Comparison of ENCODE assay signal across 35 mouse cellular contexts in genomic region chr11:49702014-49702413, GRCm38 (mm10). TPM values are rescaled to one million over a fixed set of nuclear protein-coding genes. Genes with fewer than 3 reads are reported as not detected.
"Had no signal": no experiment of that assay in that cellular context is flagged by ENCODE, and none has a peak within 500 bp of the region (broad histone marks: within the 10 kb centered on the region; RNA-seq: fewer than 3 reads in every experiment).

No protein-coding gene starts in this region.

- H3K9ac ChIP-seq: embryonic facial prominence, embryonic 12.5 days; embryonic facial prominence, embryonic 13.5 days; embryonic facial prominence, embryonic 15.5 days; forebrain, embryonic 12.5 days; forebrain, embryonic 13.5 days; forebrain, embryonic 15.5 days; forebrain, postnatal 0 days had no signal

- H3K27ac ChIP-seq: embryonic facial prominence, embryonic 10.5 days; embryonic facial prominence, embryonic 12.5 days; embryonic facial prominence, embryonic 13.5 days; embryonic facial prominence, embryonic 15.5 days; forebrain, embryonic 10.5 days; forebrain, embryonic 12.5 days; forebrain, embryonic 13.5 days; forebrain, embryonic 15.5 days; gastrocnemius, adult 2 months; heart, adult 2 months had no signal

- ATAC-seq: forebrain, embryonic 13.5 days; forebrain, embryonic 14.5 days; forebrain, embryonic 15.5 days; forebrain, embryonic 16.5 days; forebrain, postnatal 0 days had no signal

- H3K4me3 ChIP-seq: embryonic facial prominence, embryonic 10.5 days; embryonic facial prominence, embryonic 12.5 days; embryonic facial prominence, embryonic 13.5 days; embryonic facial prominence, embryonic 15.5 days; erythroblast, embryonic 14.5 days; forebrain, embryonic 10.5 days; forebrain, embryonic 12.5 days; forebrain, embryonic 13.5 days; forebrain, embryonic 15.5 days; gastrocnemius, adult 2 months; heart, adult 2 months had no signal

- H3K4me2 ChIP-seq: embryonic facial prominence, embryonic 12.5 days; embryonic facial prominence, embryonic 13.5 days; embryonic facial prominence, embryonic 15.5 days; forebrain, embryonic 12.5 days; forebrain, embryonic 13.5 days; forebrain, embryonic 15.5 days had no signal

- DNase-seq: cerebellum, adult 8-10 months; cerebellum, adult 9-10 months; cerebellum, adult 9-11 months; cerebellum, postnatal 10 days; cerebellum, postnatal 14 days; cerebellum, postnatal 25 days; cerebellum, postnatal 36 days; forebrain, postnatal 0 days; gastrocnemius, adult 2 months; gastrocnemius, postnatal 10 days; gastrocnemius, postnatal 14 days; gastrocnemius, postnatal 25 days; gastrocnemius, postnatal 36 days; heart, adult 11 months; heart, adult 18-20 months; heart, adult 2 months had no signal

- H3K9me3 ChIP-seq: embryonic facial prominence, embryonic 10.5 days; embryonic facial prominence, embryonic 12.5 days; embryonic facial prominence, embryonic 13.5 days; embryonic facial prominence, embryonic 15.5 days; forebrain, embryonic 10.5 days; forebrain, embryonic 12.5 days; forebrain, embryonic 13.5 days; forebrain, embryonic 15.5 days had no signal

- H3K4me1 ChIP-seq: embryonic facial prominence, embryonic 10.5 days; embryonic facial prominence, embryonic 12.5 days; embryonic facial prominence, embryonic 13.5 days; embryonic facial prominence, embryonic 15.5 days; forebrain, embryonic 10.5 days; forebrain, embryonic 12.5 days; forebrain, embryonic 13.5 days; forebrain, embryonic 15.5 days had no signal

- H3K27me3 ChIP-seq: embryonic facial prominence, embryonic 12.5 days; embryonic facial prominence, embryonic 13.5 days; embryonic facial prominence, embryonic 15.5 days; forebrain, embryonic 12.5 days; forebrain, embryonic 13.5 days; forebrain, embryonic 15.5 days had no signal

RNA-seq across cellular contexts. Expression of gene Scgb3a1, which starts 38.6 kb away (rescaled TPM):
- total RNA-seq: common myeloid progenitor, adult 5-6 weeks; forebrain, postnatal 0 days; gastrocnemius, adult 18-20 months; gastrocnemius, adult 2 months; gastrocnemius, adult 8-10 months; gastrocnemius, postnatal 10 days; gastrocnemius, postnatal 14 days; gastrocnemius, postnatal 25 days; gastrocnemius, postnatal 36 days had no signal
- polyA plus RNA-seq: cortical plate, adult 2 months; embryonic facial prominence, embryonic 10.5 days; embryonic facial prominence, embryonic 11.5 days; embryonic facial prominence, embryonic 12.5 days; embryonic facial prominence, embryonic 13.5 days; embryonic facial prominence, embryonic 14.5 days; embryonic facial prominence, embryonic 15.5 days; erythroblast, embryonic 14.5 days; forebrain, embryonic 10.5 days; forebrain, embryonic 11.5 days; forebrain, embryonic 12.5 days; forebrain, embryonic 13.5 days; forebrain, embryonic 14.5 days; forebrain, embryonic 15.5 days; forebrain, embryonic 16.5 days; forebrain, postnatal 0 days; gonadal fat pad, adult 2 months had no signal
